Mouse (Mus musculus) small intestine, adult 2 months (tissue): Measurements from ENCODE around the gene Plp2.

ENCODE experiments used
- CTCF ChIP-seq: fragments of 200-500 bp; IDR thresholded peaks from 2 replicates; pipeline ENCODE4 v1.5.1; 2012; ENCODE audit warnings: low read depth, mild to moderate bottlenecking, control low read depth, inconsistent platforms, low read length, moderate library complexity, mixed read lengths; ENCODE audit not compliant: insufficient replicate concordance, insufficient read length; ENCODE audit errors: extremely low read depth
- POLR2A ChIP-seq: fragments of 200-500 bp; IDR thresholded peaks from 2 replicates; pipeline ENCODE4 v1.6.1; 2012; ENCODE audit warnings: low read depth, mild to moderate bottlenecking, control low read depth, inconsistent platforms, low read length, moderate library complexity

DNA sequence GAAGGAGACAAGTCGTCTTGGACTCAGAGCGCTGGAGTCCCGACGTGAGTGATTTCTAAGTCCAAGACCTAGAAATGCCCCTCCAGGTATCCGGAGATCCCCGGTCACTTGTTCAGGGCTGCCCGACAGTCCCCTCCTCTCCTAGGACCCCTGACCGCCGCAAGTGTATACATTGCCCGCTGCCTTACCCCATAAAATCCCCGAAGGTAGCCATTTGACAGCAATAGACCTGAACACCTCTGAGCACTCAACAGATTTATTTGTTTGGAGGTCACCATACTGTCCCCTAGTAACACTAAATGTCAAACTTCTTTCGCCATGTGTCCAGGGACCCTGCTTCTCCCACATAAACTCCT is 8.8 kb upstream of the Plp2 start:
- TF ChIP-seq CTCF (no peak), POLR2A (no peak)
